In the genomic region with DNA sequence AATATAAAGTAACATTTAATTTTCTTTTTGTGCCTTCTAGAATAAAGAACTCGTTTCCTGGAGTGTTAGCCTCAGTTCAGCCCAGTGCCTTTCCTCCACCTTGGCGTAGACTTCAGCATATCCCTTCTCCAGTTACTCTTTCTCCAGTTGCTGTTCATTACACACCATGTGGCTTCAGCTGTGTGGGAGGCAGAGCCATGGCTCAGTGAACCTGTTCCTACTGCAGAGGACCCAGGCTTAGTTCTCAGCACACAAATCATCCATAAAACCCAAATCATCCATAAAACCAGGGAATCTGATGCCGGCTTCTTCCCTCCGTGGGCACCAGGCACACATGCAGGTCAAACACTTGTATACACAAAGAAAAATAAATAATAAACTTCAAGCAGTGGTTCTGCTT, we compare ENCODE assay signal across 19 mouse cellular contexts. TPM values are rescaled to one million over a fixed set of nuclear protein-coding genes. Genes with fewer than 3 reads are reported as not detected.
DNase-seq lines count a peak whose midpoint lies in the region; ATAC-seq and TF ChIP-seq lines count a peak whose summit lies in the region.
"Had no signal": no experiment of that assay in that cellular context is flagged by ENCODE, and none has a peak within 500 bp of the region (broad histone marks: within the 10 kb centered on the region; RNA-seq: fewer than 3 reads in every experiment).

No protein-coding gene starts in this region.

- no peaks in the 10 kb centered on the region for H3K36me3 ChIP-seq in intestine, embryonic 15.5 days
- H3K36me3 ChIP-seq in intestine, postnatal 0 days (ENCODE audit: control insufficient read depth, insufficient read depth), result no peaks in the 10 kb centered on the region
- H3K36me3 ChIP-seq in kidney, postnatal 0 days (ENCODE audit: insufficient read depth, low read length), result no peaks in the 10 kb centered on the region
- H3K36me3 ChIP-seq in stomach, embryonic 16.5 days (ENCODE audit: control insufficient read depth, insufficient read depth, low read length), result no peaks in the 10 kb centered on the region
- H3K36me3 ChIP-seq in stomach, postnatal 0 days (ENCODE audit: control insufficient read depth, insufficient read depth, low read length), result no peaks in the 10 kb centered on the region
- H3K36me3 ChIP-seq: forebrain, embryonic 12.5 days; heart, embryonic 12.5 days; hindbrain, embryonic 10.5 days had no signal

- H3K27me3 ChIP-seq in intestine, embryonic 15.5 days (replicated peaks), result no peaks in the 10 kb centered on the region
- H3K27me3 ChIP-seq in intestine, postnatal 0 days (replicated peaks; ENCODE audit: control insufficient read depth, insufficient read depth, low read length), result no peaks in the 10 kb centered on the region
- no peaks in the 10 kb centered on the region for H3K27me3 ChIP-seq in kidney, postnatal 0 days (ENCODE audit: insufficient read depth, low read length)
- H3K27me3 ChIP-seq in stomach, embryonic 16.5 days (ENCODE audit: control insufficient read depth, insufficient read depth, low read length), result no peaks in the 10 kb centered on the region
- H3K27me3 ChIP-seq in stomach, postnatal 0 days (ENCODE audit: control insufficient read depth, insufficient read depth, low read length), result no peaks in the 10 kb centered on the region
- H3K27me3 ChIP-seq: CH12.LX; forebrain, embryonic 12.5 days; Patski had no signal

- no peak overlapping the region for H3K4me2 ChIP-seq in intestine, embryonic 15.5 days (replicated peaks)
- no peak overlapping the region for H3K4me2 ChIP-seq in intestine, postnatal 0 days (replicated peaks; ENCODE audit: low read depth)
- no peak overlapping the region for H3K4me2 ChIP-seq in kidney, postnatal 0 days (ENCODE audit: low read length)
- no peak overlapping the region for H3K4me2 ChIP-seq in stomach, embryonic 16.5 days (ENCODE audit: low read depth, low read length)
- no peak overlapping the region for H3K4me2 ChIP-seq in stomach, postnatal 0 days (replicated peaks; ENCODE audit: low read depth)
- H3K4me2 ChIP-seq: forebrain, embryonic 12.5 days; heart, embryonic 12.5 days; hindbrain, embryonic 14.5 days had no signal

- ATAC-seq in intestine, embryonic 15.5 days, result no peak
- ATAC-seq in intestine, postnatal 0 days, result no peak
- ATAC-seq in kidney, postnatal 0 days (replicated peaks; ENCODE audit: low FRiP score, low read depth), result no peak
- ATAC-seq in stomach, embryonic 16.5 days (ENCODE audit: insufficient read depth, low FRiP score), result no peak
- no peak for ATAC-seq in stomach, postnatal 0 days (ENCODE audit: low FRiP score, low TSS enrichment)
- ATAC-seq: activated CD4-positive, CD25-positive, alpha-beta regulatory T cell, adult 4 months; forebrain, embryonic 16.5 days; Patski had no signal

- no peak overlapping the region for H3K4me3 ChIP-seq in intestine, embryonic 15.5 days (replicated peaks)
- no peak overlapping the region for H3K4me3 ChIP-seq in intestine, postnatal 0 days (ENCODE audit: low read depth, low read length)
- H3K4me3 ChIP-seq in kidney, postnatal 0 days (replicated peaks; ENCODE audit: low read depth, low read length), result no peak overlapping the region
- H3K4me3 ChIP-seq in stomach, embryonic 16.5 days (replicated peaks; ENCODE audit: low read length), result no peak overlapping the region
- no peak overlapping the region for H3K4me3 ChIP-seq in stomach, postnatal 0 days (ENCODE audit: low read depth, low read length)
- H3K4me3 ChIP-seq: forebrain, embryonic 12.5 days; heart, embryonic 12.5 days; hindbrain, embryonic 10.5 days had no signal

- H3K9ac ChIP-seq in intestine, embryonic 15.5 days, result no peak overlapping the region
- no peak overlapping the region for H3K9ac ChIP-seq in intestine, postnatal 0 days (ENCODE audit: low read depth, low read length)
- H3K9ac ChIP-seq in kidney, postnatal 0 days (ENCODE audit: low read depth, low read length), result no peak overlapping the region
- H3K9ac ChIP-seq in stomach, embryonic 16.5 days (ENCODE audit: low read length), result no peak overlapping the region
- H3K9ac ChIP-seq in stomach, postnatal 0 days (ENCODE audit: low read length), result no peak overlapping the region
- H3K9ac ChIP-seq: forebrain, embryonic 12.5 days; heart, embryonic 12.5 days; hindbrain, embryonic 14.5 days had no signal

- no peak for TF ChIP-seq EP300 in stomach, postnatal 0 days (optimal IDR thresholded peaks at IDR 0.05)

- peaks cover 4% of the 10 kb centered on the region; the same call in 1 of the 2 replicates for H3K4me1 ChIP-seq in intestine, embryonic 15.5 days (replicated peaks)
- H3K4me1 ChIP-seq in intestine, postnatal 0 days (replicated peaks; ENCODE audit: control insufficient read depth, insufficient read depth, low read length), result no peaks in the 10 kb centered on the region
- no peaks in the 10 kb centered on the region for H3K4me1 ChIP-seq in kidney, postnatal 0 days (replicated peaks; ENCODE audit: insufficient read depth, low read length)
- peaks cover 10% of the 10 kb centered on the region for H3K4me1 ChIP-seq in stomach, embryonic 16.5 days (ENCODE audit: control insufficient read depth, insufficient read depth, low read length)
- 0 out of 2 replicates have a peak, but pooled peaks cover 2% of the 10 kb centered on the region for H3K4me1 ChIP-seq in stomach, postnatal 0 days (replicated peaks; ENCODE audit: control insufficient read depth, insufficient read depth)
- H3K4me1 ChIP-seq: forebrain, embryonic 12.5 days; hindbrain, embryonic 10.5 days had no signal

- no peaks in the 10 kb centered on the region for H3K9me3 ChIP-seq in intestine, embryonic 15.5 days
- H3K9me3 ChIP-seq in intestine, postnatal 0 days (ENCODE audit: control insufficient read depth), result no peaks in the 10 kb centered on the region
- H3K9me3 ChIP-seq in kidney, postnatal 0 days (replicated peaks; ENCODE audit: low read length), result no peaks in the 10 kb centered on the region
- no peaks in the 10 kb centered on the region for H3K9me3 ChIP-seq in stomach, embryonic 16.5 days (replicated peaks; ENCODE audit: control insufficient read depth, low read length)
- no peaks in the 10 kb centered on the region for H3K9me3 ChIP-seq in stomach, postnatal 0 days (ENCODE audit: control insufficient read depth, low read length)
- H3K9me3 ChIP-seq: forebrain, embryonic 12.5 days; heart, embryonic 12.5 days; hindbrain, embryonic 10.5 days had no signal

- WGBS in intestine, embryonic 15.5 days, result 70% methylated on average over 4 of the region's 4 CpGs
- WGBS in intestine, postnatal 0 days, result 72% methylated on average over 4 of the region's 4 CpGs
- WGBS in kidney, postnatal 0 days, result 49% methylated on average over 4 of the region's 4 CpGs
- 77% methylated on average over 4 of the region's 4 CpGs for WGBS in stomach, embryonic 16.5 days
- 78% methylated on average over 4 of the region's 4 CpGs for WGBS in stomach, postnatal 0 days

- H3K27ac ChIP-seq in intestine, embryonic 15.5 days, result 0 out of 2 replicates have a peak overlapping the region, but pooled peaks have one; percentile 6
- no peak overlapping the region for H3K27ac ChIP-seq in intestine, postnatal 0 days (ENCODE audit: low read depth, low read length)
- no peak overlapping the region for H3K27ac ChIP-seq in kidney, postnatal 0 days
- 0 out of 2 replicates have a peak overlapping the region, but pooled peaks have one; percentile 6 for H3K27ac ChIP-seq in stomach, embryonic 16.5 days (ENCODE audit: low read length)
- no peak overlapping the region for H3K27ac ChIP-seq in stomach, postnatal 0 days (replicated peaks)
- H3K27ac ChIP-seq: forebrain, embryonic 12.5 days; hindbrain, embryonic 10.5 days; hindbrain, embryonic 14.5 days had no signal

- peak; percentile 62 for DNase-seq in kidney, postnatal 0 days (ENCODE audit: low spot score)
- no peak for DNase-seq in kidney, adult 9 months
- no peak for DNase-seq in stomach, postnatal 0 days (ENCODE audit: low spot score)
- no peak for DNase-seq in left cerebral cortex, adult 11 months (ENCODE audit: low spot score)
- DNase-seq: adrenal gland, postnatal 14 days; cerebellum, adult 2 months; cerebellum, postnatal 10 days; gastrocnemius, postnatal 14 days had no signal

- TF ChIP-seq CTCF in intestine, postnatal 0 days (IDR thresholded peaks at IDR 0.05; ENCODE audit: low read depth), result no peak
- TF ChIP-seq CTCF in kidney, postnatal 0 days (IDR thresholded peaks at IDR 0.05; ENCODE audit: low read depth), result no peak
- no peak for TF ChIP-seq CTCF in stomach, postnatal 0 days (IDR thresholded peaks at IDR 0.05; ENCODE audit: low read depth)

RNA-seq across cellular contexts. Expression of a gene that starts 22.8 kb away (rescaled TPM):
- polyA plus RNA-seq in intestine, embryonic 15.5 days (2015; fragmentation: Nextera tagmentation; extraction: Ambion mirVana), result 6.2 and 6.3 TPM in 2 replicates
- polyA plus RNA-seq in intestine, postnatal 0 days (2015; fragmentation: Nextera tagmentation; extraction: Ambion mirVana), result 2.0 and 2.5 TPM in 2 replicates
- polyA plus RNA-seq in kidney, postnatal 0 days (2015; fragmentation: Nextera tagmentation; extraction: Ambion mirVana), result 2.4 and 2.5 TPM in 2 replicates
- polyA plus RNA-seq in stomach, embryonic 16.5 days (2015; fragmentation: Nextera tagmentation; extraction: Ambion mirVana), result 5.3 and 5.7 TPM in 2 replicates
- 2.4 and 2.6 TPM in 2 replicates for polyA plus RNA-seq in stomach, postnatal 0 days (2015; fragmentation: Nextera tagmentation; extraction: Ambion mirVana)
- polyA plus RNA-seq: activated CD4-positive, CD25-positive, alpha-beta regulatory T cell, adult 4 months had no signal

Comparison
In these comparisons a context has a peak if more than half of its experiments do, and no peak if none do; other contexts are left out.
1. H3K27ac ChIP-seq: peak in intestine, embryonic 15.5 days (single experiment) and stomach, embryonic 16.5 days (single experiment); none in intestine, postnatal 0 days (single experiment), kidney, postnatal 0 days (single experiment) and stomach, postnatal 0 days (single experiment).